Mouse (Mus musculus) cerebellum, adult 9-11 months (tissue): Measurements from ENCODE around the gene Zfhx3.

ENCODE experiments used
- DNase-seq: peaks from one replicate; pipeline ENCODE4 v3.0.0; 2022

Zfhx3 gene

GRCm38 (mm10) chr8:108595721-108596495, 653.5 kb downstream of the Zfhx3 start:
- DNase-seq: no peak

- DNase-seq: no peak
Measured at GRCm38 (mm10) chr8:108599003-108599402, 656.6 kb downstream of the Zfhx3 start.

GRCm38 (mm10) chr8:108599558-108599957, 657.1 kb downstream of the Zfhx3 start:
- DNase-seq: no peak

- no peak for DNase-seq
Measured at GRCm38 (mm10) chr8:108608678-108609077, 666.2 kb downstream of the Zfhx3 start.

- DNase-seq: no peak
Measured at GRCm38 (mm10) chr8:108609114-108609513, 666.7 kb downstream of the Zfhx3 start.

- no peak for DNase-seq
Measured at GRCm38 (mm10) chr8:108611141-108611674, 668.8 kb downstream of the Zfhx3 start.

GRCm38 (mm10) chr8:108611792-108612413, 669.5 kb downstream of the Zfhx3 start:
- no peak for DNase-seq

- DNase-seq: no peak
Measured at GRCm38 (mm10) chr8:108612815-108613214, 670.4 kb downstream of the Zfhx3 start.

GRCm38 (mm10) chr8:108613280-108613679, 670.8 kb downstream of the Zfhx3 start:
- no peak for DNase-seq

- DNase-seq: no peak
Measured at GRCm38 (mm10) chr8:108621296-108621695, 678.9 kb downstream of the Zfhx3 start.

- no peak for DNase-seq
Measured at GRCm38 (mm10) chr8:108623660-108624059, 681.2 kb downstream of the Zfhx3 start.

- no peak for DNase-seq
Measured at GRCm38 (mm10) chr8:108625571-108626120, 683.2 kb downstream of the Zfhx3 start.

GRCm38 (mm10) chr8:108631069-108631468, 688.6 kb downstream of the Zfhx3 start:
- no peak for DNase-seq

- no peak for DNase-seq
Measured at GRCm38 (mm10) chr8:108634282-108634681, 691.8 kb downstream of the Zfhx3 start.

GRCm38 (mm10) chr8:108637887-108638286, 695.4 kb downstream of the Zfhx3 start:
- no peak for DNase-seq

- no peak for DNase-seq
Measured at GRCm38 (mm10) chr8:108645660-108646059, 703.2 kb downstream of the Zfhx3 start.

GRCm38 (mm10) chr8:108647556-108647955, 705.1 kb downstream of the Zfhx3 start:
- DNase-seq: no peak

GRCm38 (mm10) chr8:108648993-108649392, 706.5 kb downstream of the Zfhx3 start:
- no peak for DNase-seq

GRCm38 (mm10) chr8:108650837-108651236, 708.4 kb downstream of the Zfhx3 start:
- no peak for DNase-seq

- no peak for DNase-seq
Measured at GRCm38 (mm10) chr8:108661486-108662093, 719.1 kb downstream of the Zfhx3 start.

- DNase-seq: no peak
Measured at GRCm38 (mm10) chr8:108662766-108663165, 720.3 kb downstream of the Zfhx3 start.

GRCm38 (mm10) chr8:108671939-108672515, 729.6 kb downstream of the Zfhx3 start:
- no peak for DNase-seq

GRCm38 (mm10) chr8:108675001-108675525, 732.6 kb downstream of the Zfhx3 start:
- no peak for DNase-seq
